Mouse (Mus musculus): ENCODE data around the gene Csnka2ip.

The Csnka2ip gene

DNA sequence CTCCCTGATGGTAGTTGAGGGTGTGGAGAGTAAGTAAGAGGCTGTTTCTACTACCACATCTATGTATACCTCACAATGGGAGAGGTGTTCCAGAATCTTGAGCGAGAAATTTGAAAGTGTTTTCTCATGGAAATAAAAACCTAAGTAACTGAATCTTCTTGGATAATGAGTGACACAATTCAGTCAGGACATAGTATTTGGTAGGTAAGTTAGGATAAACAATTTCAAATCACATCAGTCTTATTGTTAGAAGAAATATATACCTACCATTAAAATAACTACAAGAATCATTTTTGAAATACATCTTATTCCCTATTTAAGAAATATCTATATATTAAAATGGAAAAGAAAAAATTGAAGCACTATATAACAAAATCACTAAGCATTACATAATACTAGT lies at the start of gene Csnka2ip:
TSS of gene Csnka2ip (minus strand) at position 101 of the 400 bp plus-strand sequence.
- in situ Hi-C loops (cut with MboI, MseI) = loop anchor here (10.0 kb wide), 1 partner anchor 978 kb away; no protein-coding TSS in a partner anchor

DNA sequence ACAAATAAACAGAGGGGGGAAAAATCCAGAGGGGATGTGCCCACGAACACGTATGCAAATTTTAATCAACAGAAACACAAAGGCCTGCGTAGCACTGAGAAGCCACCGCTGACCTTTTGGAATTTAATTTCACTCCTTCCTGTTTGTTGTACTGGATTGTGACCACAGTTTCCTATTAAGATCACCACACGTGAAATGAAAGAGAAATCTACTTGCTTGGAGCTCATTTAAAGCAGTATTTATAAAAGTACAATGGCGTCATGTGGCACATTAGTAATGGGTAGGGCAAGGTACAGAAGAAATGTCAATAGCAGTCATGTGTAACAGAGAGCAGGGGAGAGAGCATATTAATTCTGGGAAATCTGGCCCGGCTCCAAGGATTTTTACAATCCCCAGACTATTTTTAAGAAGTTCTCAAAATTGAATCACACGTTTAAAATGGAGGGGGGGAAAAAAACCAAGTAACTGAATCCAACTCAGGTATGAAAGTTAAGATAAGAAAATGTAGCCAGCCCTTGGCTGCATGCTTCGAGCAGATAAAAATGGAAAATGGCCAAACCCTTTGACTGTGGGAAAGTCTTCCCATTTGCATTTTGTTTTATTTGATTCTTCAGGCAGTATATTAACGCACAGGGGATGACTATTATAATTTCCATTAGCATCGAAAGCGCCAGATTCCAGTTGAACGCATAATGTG lies 47.5 kb upstream of the Csnka2ip start:
- in situ Hi-C loops (cut with MboI, MseI) = no loop called here

DNA sequence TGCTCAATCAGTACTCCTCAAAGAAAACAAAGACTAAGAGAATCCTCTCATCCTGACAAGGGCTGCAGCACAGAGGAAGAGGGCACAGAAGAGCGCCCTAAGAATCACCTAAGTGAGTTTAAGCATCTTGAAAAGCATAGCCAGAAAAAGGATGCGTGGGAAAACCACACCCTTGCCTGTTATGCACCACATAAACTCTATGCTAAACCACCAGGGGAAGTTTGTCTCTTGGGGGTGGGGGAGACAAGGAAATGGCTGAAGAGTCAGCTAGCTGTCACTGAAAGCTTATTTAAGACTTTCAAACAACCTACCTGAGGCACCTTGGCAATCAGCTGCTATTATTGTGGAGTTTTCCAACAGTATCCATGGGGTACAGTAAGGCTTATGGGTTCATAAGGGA lies 45.6 kb upstream of the Csnka2ip start:
- in situ Hi-C loops (cut with MboI, MseI) = no loop called here

DNA sequence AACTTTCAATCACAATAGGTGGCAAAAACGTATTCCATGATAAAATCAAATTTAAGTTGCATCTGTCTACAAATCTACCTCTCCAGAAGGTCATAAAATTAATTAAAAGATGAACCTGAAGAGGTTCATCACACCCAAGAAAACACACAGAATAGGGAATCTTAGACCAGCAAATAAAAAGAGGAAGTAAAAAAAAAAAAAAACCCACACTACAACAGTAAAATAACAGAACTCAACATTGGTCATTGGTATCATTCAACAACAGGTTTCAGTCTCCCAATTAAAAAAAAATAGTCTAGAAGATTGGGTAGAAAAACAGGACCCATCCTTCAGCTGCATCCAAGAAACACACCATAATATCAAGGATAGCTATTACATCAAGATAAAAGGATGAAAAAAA lies 32.9 kb upstream of the Csnka2ip start:
- in situ Hi-C loops (cut with MboI, MseI) = no loop called here

DNA sequence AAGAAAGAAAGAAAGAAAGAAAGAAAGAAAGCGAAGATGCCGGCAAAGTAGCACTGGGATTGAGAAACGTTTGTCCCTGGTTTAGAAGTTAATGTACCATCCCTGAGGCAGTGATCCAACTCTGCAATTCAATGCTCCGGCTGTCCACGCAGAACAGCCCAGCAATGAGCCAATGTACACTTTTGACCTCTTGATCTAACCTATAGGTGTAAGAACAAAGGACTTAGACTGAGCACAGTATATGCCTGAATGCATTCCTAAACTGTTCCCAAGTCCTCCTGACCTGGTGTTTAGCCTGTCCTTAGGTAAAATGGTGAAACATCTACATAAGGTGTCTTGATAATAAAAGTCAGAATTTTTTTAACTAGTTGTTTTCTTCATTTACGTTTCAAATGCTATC lies 17.9 kb upstream of the Csnka2ip start:
- in situ Hi-C loops (cut with MboI, MseI) = no loop called here

DNA sequence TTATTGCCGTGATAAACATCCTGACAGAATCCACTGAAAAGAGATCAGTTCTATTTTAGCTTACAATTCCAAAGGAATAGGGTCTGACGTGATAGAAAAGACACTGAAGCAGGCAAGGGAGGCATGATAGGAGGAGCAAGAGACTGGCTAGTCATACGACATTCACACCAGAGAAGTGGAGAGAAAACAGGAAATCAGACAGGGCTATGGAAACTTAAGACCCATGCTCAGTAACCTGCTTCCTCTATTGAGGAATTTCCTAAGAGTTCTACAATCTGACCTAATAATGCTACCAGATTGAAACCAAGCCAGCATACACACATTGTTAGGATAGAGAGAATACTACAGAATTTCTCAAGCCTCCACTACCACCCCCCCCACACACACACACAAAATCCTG lies 12.4 kb upstream of the Csnka2ip start:
- in situ Hi-C loops (cut with MboI, MseI) = no loop called here

DNA sequence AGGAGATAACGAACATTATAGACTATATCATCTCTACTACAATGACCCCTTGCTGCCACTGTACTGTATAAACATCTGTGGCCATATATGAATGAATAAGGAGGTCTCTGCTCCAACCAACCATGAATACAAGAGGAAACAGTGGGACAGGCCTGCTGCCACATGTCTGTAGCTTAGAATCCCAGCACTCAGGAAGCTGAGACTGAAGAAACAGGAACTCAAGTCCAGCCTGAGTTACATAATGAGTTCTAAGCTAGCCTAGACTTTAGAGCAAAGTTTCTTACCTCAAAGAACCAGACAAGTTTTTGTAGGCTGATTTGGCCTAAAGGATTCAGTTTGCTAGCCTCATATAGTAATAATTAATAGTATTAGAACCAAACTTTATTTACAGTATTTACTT lies 5.6 kb upstream of the Csnka2ip start:
- in situ Hi-C loops (cut with MboI, MseI) = loop anchor here (10.0 kb wide), 1 partner anchor 983 kb away; no protein-coding TSS in a partner anchor

DNA sequence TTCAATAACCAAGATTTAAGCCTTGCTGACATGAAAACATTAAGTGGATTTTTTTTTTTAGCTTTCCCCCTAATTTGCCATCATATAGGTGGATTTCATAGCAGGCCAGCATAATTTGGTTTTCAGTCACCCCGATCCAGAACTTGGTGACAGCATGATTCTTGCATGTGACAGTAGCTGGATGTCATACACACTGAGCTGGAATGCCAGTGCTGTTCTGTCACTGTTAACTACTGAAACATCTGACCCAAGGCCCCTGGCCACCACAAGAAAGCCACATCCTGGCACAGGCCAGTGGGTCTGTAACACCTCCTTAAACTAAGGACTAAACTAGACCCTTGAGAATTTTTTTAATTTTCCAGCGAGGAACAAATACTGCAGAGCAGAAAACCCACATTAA lies 15.4 kb downstream of the Csnka2ip start:
- in situ Hi-C loops (cut with MboI, MseI) = no loop called here

DNA sequence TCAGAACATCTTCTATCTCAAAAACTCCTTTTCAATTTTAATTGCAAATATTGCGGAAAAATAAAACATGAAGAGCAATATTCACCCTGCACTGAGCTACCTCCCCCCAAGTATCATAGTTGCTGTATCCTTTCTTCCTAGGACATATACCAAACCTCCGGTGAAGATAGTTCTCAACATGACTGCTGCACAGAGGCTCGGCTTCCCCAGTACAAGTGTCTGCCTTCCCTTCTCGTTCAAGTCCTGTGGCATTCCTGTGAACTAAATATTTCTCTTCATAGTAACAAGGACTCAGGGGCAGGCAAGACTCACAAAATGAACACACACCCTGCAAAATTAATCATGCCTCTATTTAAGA lies 16.0 kb downstream of the Csnka2ip start:
- in situ Hi-C loops (cut with MboI, MseI) = no loop called here

DNA sequence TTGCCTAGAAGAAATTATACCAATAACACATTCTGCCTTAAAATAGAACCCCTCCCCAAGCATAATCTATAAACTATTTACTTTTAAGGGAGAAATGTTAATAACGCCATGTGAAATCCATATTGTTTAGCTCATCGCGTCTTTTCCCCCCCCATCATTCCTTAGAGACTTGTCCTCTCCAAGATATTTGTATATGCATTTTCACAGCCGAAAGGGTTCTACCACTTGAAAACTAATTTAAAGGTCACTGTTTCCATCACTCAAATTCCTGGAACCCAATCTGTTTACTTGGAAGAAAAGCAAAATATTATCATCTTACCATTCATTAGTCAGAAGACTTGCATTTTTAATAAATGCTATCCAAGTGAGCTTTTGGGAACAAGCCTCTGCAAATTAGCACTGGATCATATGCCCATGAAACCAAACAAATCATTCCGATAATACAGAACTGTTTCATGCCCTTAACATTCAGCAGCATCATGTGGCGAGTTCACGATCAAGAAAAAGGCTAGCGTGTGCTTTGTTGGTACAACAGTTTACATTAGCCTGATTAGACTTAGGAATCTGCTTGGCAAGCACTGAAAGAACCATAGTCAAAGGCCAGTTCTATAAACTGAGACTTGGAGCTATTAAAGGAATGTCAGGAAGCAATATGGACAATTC lies 16.5 kb downstream of the Csnka2ip start:
- in situ Hi-C loops (cut with MboI, MseI) = no loop called here

DNA sequence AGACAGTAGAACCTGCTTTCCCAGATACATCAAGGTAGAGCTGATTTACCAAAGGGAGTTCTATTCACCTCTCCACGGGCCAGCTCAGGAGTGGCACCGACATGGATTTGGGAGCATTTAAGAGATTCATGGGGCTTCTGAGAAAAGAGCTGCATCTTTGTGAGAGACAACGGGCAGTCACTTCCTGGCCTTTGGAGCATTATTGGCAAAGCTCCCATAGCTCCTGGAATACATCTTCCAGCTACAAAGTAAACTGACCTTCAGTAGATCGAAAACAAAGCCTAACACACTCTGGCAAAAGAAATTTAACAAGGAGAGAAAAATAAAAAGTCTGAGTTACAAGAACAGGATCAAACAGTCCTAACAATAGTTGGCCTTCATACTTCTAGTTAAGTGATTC lies 17.6 kb downstream of the Csnka2ip start:
- in situ Hi-C loops (cut with MboI, MseI) = no loop called here

DNA sequence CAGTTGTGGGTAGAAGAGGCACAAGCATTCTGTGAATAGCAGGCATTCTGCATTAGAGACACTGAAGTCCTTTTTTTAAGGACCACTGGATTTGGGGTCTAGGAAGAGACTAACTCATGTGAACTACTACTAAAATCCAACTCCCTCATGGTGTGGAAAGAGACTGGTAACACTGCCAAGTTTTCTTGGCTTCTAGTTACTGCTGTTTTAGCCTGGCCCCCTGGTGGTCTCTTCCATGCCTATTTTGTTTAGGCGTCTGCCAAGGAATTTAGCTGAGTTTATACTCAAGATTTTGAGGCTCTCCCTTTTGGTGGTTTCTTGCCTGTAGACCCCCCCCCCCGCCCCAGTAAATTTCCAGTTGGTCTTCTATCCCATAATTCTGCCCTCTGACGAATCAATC lies 18.8 kb downstream of the Csnka2ip start:
- in situ Hi-C loops (cut with MboI, MseI) = no loop called here

DNA sequence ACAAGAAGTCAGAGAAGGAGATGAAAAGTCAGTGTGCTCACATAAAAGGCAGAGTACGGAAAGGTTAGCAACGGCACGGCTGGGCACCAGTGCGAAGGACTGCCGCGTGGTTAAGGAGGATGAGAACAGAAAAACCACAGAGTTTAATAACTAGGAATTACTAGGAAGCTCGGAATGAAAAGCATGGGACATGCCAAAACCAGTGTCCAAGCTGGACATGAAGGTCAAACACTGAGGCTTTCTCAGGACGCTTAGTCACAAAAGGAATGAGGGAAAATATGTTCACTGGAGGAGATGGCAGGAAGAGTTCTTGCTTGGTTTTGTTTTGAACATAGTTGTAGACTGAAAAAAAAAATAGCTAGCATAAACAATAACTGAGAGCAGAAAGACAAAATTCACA lies 32.7 kb downstream of the Csnka2ip start:
- in situ Hi-C loops (cut with MboI, MseI) = loop anchor here (25.0 kb wide), 1 partner anchor 1457 kb away; no protein-coding TSS in a partner anchor

DNA sequence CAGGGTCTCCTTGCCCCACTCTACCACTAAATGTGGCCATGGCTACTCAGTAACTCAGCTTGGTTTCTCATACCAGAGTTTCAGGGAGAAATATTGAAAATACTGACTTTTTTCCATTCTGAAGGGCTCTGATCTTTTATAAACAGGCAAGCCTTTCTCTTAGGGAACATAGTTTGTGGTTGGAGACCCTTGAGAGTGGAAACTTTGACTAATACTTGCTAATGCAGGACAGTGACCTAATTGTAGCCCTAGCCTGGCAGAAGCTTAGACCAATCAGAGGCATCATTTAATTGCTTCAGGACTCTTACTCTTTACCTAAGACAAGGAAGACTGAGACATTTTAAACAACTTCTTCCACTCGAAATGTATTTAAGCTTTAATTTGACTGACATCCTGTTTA lies 39.1 kb downstream of the Csnka2ip start:
- in situ Hi-C loops (cut with MboI, MseI) = loop anchor here (25.0 kb wide), 1 partner anchor 1451 kb away; no protein-coding TSS in a partner anchor

DNA sequence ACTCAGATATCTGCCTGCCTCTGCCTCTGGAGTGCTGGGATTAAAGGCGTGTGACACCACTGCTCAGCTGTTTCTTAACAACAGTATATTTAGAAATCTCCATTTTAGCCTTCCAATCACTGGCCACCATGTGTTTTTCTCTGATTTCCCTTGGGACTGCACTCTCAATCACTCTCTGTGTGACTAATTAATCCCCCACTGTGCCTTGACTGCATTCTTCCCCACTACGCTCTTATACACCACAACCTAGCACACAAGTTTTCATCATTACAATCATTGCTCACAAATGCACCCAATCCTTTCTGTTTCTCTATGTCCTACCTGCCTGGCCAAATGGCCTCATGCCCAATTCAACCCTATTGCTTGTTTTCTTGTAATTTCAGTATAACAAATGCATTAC lies 43.7 kb downstream of the Csnka2ip start:
- in situ Hi-C loops (cut with MboI, MseI) = loop anchor here (25.0 kb wide), 1 partner anchor 1446 kb away; no protein-coding TSS in a partner anchor

DNA sequence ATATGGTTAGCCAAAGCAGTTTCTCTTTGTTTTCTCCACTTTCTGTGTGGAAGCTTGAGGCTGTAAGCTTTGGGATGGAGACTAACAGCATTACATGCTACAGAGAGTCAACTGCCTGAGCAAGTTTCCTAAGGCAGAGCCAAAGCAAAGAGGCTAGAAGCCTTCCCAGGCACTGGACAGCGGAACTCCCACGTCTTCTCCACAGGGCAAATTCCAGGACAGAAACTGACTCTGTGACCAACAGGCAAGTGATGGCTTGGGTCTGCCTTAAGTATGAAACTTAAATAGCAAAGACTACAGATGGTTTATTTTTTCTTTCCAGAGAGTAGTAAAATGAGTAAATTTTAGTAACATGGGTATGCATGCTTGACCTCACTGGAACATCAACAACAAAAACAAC lies 75.3 kb downstream of the Csnka2ip start:
- in situ Hi-C loops (cut with MboI, MseI) = no loop called here

DNA sequence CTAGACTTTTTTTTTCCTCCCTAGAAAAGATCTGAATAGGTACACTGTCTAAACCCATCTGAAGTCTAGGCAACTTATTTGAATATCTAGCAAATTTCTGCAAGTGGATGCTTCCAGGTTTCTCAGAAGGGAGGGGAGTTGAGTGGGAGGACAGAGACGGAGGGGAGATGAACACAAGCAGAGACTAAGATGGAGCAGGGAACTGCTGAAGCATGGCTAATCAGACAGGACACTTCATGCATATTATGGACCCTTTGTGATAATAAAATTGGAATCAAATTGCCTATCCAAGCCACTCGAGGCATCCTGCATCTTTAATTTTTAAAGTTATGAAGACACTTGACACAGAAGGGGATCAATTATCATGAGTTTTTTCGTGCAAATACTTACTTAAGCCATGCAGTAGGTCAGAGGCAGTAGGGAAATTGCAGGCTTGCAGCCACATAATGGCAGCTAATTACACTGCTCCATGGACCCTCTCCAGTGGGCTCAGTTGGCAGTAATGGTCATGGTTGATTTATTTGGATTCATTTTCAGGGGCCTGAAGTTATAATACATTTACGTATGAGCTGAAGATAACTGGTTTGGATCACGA lies 78.1 kb downstream of the Csnka2ip start:
- in situ Hi-C loops (cut with MboI, MseI) = no loop called here

DNA sequence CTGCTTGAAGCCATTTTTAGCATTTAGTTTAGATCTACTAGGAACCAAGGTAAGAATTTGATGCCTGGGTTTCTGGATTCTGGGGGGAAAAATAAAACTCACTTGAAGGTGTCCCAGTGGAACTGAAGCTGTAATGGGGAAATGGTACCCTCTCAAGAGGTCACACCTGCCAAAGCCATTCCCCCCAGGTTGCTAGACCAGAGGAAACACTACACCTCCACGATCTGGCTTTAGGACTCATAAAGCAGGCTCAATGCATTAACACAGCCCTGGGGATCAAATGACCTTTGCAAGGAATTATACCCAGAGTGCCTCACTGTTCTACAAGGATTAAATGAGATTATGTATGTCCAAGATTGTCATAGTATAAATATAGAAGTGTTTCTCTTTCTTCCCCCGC lies 88.8 kb downstream of the Csnka2ip start:
- in situ Hi-C loops (cut with MboI, MseI) = no loop called here
